Mouse (Mus musculus): Measurements from ENCODE around the gene Gcfc2. TPM values are rescaled to one million over a fixed set of nuclear protein-coding genes. Genes with fewer than 3 reads are reported as not detected.

Gene Gcfc2
- total and polyA plus RNA-seq, 2 experiments from 2014 or later: 5.2 to 9.8 TPM

DNA sequence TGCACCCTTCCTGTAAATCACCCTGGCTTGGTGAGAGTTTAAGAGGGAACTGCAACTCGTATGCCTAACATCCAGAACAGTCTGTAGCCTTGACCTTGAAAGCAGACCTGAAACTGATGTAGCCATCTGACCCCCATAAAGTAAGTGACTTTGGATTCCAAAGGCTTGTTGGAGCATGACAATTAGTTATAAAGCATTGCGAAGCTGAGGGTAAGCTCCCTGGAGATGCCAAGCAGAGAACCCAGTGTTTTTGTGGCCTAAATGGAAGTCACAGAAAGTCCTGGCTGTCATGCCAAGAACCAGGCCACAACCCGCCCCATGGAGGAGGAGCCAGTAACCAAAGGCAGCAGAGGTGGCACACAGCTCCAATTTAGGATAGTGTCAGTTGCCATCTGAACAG is 64.1 kb downstream of the Gcfc2 start:
- Histone ChIP-seq H3K9ac (replicated peaks; ENCODE audit: low read length) (no peak overlapping the region), H3K36me3 (ENCODE audit: insufficient read depth, low read length) (no peaks in the 10 kb centered on the region), H3K27ac (peak overlapping the region; percentile 54; the same call in 1 of the 2 replicates), H3K4me3 (ENCODE audit: low read length) (no peak overlapping the region), H3K9me3 (ENCODE audit: low read length) (no peaks in the 10 kb centered on the region), H3K27me3 (ENCODE audit: insufficient read depth, low read length) (no peaks in the 10 kb centered on the region), H3K4me2 (ENCODE audit: low read depth, low read length) (no peak overlapping the region), H3K4me1 (ENCODE audit: insufficient read depth, low read length) (no peaks in the 10 kb centered on the region)
- peak; percentile 51 for DNase-seq (ENCODE audit: low spot score)
- TF ChIP-seq CTCF (IDR thresholded peaks at IDR 0.05; ENCODE audit: low read depth): no peak
- ATAC-seq: peak; percentile 68
- 53% methylated on average over 3 of the region's 3 CpGs for WGBS

DNA sequence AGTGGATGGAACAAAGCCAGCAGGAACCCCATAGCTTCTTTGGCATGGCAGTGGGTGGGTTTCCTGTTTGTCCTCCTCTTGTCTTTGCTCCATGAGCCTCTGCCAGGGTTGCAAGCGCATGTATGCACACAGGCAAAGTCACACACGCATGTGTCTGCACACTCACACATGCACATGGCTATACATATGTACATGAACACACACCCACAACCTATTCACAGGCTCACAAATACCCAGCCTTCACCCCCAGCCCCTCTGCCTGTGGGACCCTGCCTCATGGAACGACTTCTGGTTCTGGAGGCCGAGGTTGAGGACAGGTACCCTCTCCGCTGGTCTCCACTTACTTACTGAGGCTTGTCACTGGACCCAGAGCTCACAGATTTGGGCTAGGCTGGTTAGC is 64.9 kb downstream of the Gcfc2 start:
- Histone ChIP-seq H3K4me2 (ENCODE audit: low read depth, low read length) (no peak overlapping the region), H3K27me3 (ENCODE audit: insufficient read depth, low read length) (no peaks in the 10 kb centered on the region), H3K4me1 (ENCODE audit: insufficient read depth, low read length) (no peaks in the 10 kb centered on the region), H3K36me3 (ENCODE audit: insufficient read depth, low read length) (no peaks in the 10 kb centered on the region), H3K4me3 (ENCODE audit: low read length) (no peak overlapping the region), H3K9ac (replicated peaks; ENCODE audit: low read length) (no peak overlapping the region), H3K27ac (no peak overlapping the region), H3K9me3 (ENCODE audit: low read length) (no peaks in the 10 kb centered on the region)
- WGBS: 90% methylated on average over 5 of the region's 5 CpGs
- no peak for ATAC-seq
- TF ChIP-seq CTCF (IDR thresholded peaks at IDR 0.05; ENCODE audit: low read depth): no peak
- no peak for DNase-seq (ENCODE audit: low spot score)

DNA sequence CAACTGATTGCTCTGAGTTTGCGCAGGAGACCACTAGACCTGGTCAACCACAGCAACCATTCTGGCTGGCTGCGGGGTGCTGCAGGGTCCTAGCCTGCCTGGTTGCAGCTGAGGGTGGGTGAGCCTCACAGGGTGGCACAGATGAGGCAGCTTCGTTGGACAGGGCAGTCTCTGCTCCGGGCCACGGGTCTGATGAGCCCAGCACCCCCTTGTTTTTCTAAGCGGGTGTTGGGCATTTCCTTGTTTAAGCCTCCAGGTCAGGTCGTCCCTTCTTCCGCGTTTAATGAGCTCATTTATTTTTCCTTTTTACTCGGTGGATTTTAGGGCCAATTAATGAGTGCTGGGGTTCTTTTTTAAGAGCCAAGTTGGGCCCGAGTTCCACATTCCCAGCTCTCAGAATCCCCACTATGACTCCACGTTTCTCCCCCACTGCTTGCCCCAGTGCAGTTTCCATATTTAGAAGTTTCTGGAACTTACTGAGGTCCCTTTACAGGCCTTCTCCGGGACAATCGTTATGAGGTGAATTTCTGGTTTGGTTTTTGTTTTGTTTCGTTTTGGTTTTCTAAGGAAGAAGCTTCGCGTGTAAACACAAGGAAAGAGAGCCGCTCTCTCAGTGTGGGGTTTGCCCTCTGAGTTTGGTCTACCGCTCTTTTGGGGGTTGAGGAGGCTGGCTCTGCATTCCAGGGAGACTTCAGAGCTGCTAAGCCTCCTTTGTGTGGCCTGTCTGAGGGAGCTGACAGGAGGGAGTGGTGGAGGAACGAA is 66.8 kb downstream of the Gcfc2 start:
- WGBS: 46% methylated on average over 20 of the region's 20 CpGs
- DNase-seq (ENCODE audit: low spot score) (no peak), ATAC-seq (no peak)
- Histone ChIP-seq H3K36me3 (ENCODE audit: insufficient read depth, low read length) (no peaks in the 10 kb centered on the region), H3K9ac (replicated peaks; ENCODE audit: low read length) (no peak overlapping the region), H3K9me3 (ENCODE audit: low read length) (no peaks in the 10 kb centered on the region), H3K4me1 (ENCODE audit: insufficient read depth, low read length) (no peaks in the 10 kb centered on the region), H3K4me3 (ENCODE audit: low read length) (no peak overlapping the region), H3K4me2 (ENCODE audit: low read depth, low read length) (no peak overlapping the region), H3K27ac (no peak overlapping the region), H3K27me3 (ENCODE audit: insufficient read depth, low read length) (no peaks in the 10 kb centered on the region)
- no peak for TF ChIP-seq CTCF (IDR thresholded peaks at IDR 0.05; ENCODE audit: low read depth)

MicroRNAs within 50 kb of the gene (microRNA counts, 519-probe panel; counts per million panel counts)
- 3,121 counts per million, percentile 50 among the panel's probes with 10 or more counts for microRNA mmu-miR-468

Small RNAs within 50 kb of the gene (microRNA-seq; reads per million reads assigned to microRNA genes)
- gene Mir468 (0 reads per million in 2 experiments), gene Mir7232 (0 reads per million in 2 experiments)

Other genes with a start within 250 kb of the Gcfc2 start
- 4.3 and 5.2 TPM in 2 replicates for gene Mrpl19, start 42.3 kb downstream of the Gcfc2 start, total RNA-seq (2014; rRNA removed)
- 31.9 and 36.4 TPM in 2 replicates for gene Mrpl19, start 42.3 kb downstream of the Gcfc2 start, polyA plus RNA-seq (2015; fragmentation: Nextera tagmentation; extraction: Ambion mirVana)
- gene Eva1a, start 117.4 kb downstream of the Gcfc2 start, total RNA-seq (2014; rRNA removed): 1.2 and 2.8 TPM in 2 replicates
- gene Eva1a, start 117.4 kb downstream of the Gcfc2 start, polyA plus RNA-seq (2015; fragmentation: Nextera tagmentation; extraction: Ambion mirVana): 1.8 and 2.1 TPM in 2 replicates

Data from hindbrain, postnatal 0 days (tissue).